Mouse (Mus musculus): ENCODE measurements at regions not wholly inside any gene's neighbourhood (a gene's known extent, or its start where the extent isn't known, plus 50 kb on each side); places are given as distances from the start of the nearest gene placed in this dataset.

- no peak for DNase-seq
Observed at GRCm38 (mm10) chr12:106128944-106129724, 119.1 kb downstream of the Vrk1 start.

DNA sequence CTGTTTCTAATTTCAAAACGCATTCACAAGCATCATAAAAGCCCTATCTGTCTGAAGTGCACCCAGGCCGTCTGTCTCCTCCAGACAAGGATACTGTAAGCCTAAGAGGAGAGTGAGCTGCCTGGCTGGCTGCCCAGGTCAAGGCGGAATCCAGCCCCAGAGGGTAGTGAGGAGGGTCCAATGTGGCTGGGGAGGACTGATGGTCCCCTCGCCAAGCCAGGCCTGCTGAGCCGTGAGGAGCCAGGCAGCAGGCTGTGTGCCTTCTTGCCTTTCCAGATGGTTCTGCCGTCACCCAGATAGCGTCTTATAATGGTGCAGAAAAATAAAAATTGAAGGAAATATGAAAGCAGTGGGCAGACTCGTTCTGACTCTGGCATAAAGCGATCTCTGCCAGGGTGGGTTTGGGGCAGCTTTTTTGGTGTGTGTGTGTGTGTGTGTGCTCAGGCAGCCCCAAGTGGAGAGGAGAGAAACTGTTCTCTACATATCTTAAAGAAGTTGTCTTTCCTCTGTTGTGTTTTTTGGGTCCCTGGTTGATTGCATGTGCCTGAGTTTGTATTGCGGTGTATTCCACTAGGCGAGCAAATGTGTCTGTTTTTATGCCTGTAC is 120.1 kb downstream of the Vrk1 start:
- DNase-seq, result no peak

GRCm38 (mm10) chr12:106132715-106133114 is 122.7 kb downstream of the Vrk1 start:
- DNase-seq, result no peak

- no peak for DNase-seq
Observed at GRCm38 (mm10) chr12:106138466-106138865, 128.4 kb downstream of the Vrk1 start.

GRCm38 (mm10) chr12:106139491-106139890 is 129.5 kb downstream of the Vrk1 start:
- DNase-seq, result no peak

DNA sequence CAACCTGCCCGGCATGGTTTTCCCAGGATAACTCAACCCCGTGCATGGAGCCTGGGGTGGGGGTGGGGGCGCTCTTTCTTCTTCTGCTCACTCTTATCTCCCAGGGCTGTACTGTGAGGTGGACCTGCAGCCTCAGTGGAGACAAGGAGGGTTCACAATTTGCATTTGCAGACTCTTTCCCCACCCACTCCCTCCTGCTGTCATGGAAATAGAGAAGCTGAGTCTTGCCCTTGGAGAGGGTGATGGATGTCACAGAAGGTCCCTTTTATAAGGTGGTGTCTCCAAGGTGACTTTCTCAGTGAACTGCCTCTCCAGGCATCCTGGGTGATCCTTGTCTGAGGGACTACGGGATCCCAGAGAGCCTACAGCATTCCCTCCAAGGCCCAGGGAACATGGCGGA is 129.9 kb downstream of the Vrk1 start:
- DNase-seq, result no peak

- no peak for DNase-seq
Observed at GRCm38 (mm10) chr12:106140671-106141070, 130.6 kb downstream of the Vrk1 start.

GRCm38 (mm10) chr12:106143548-106143947 is 133.5 kb downstream of the Vrk1 start:
- DNase-seq, result no peak

- DNase-seq, result no peak
Observed at GRCm38 (mm10) chr12:106156837-106157236, 146.8 kb downstream of the Vrk1 start.

- no peak for DNase-seq
Observed at GRCm38 (mm10) chr12:106157827-106158226, 147.8 kb downstream of the Vrk1 start.

GRCm38 (mm10) chr12:106158620-106159019 is 148.6 kb downstream of the Vrk1 start:
- no peak for DNase-seq

DNA sequence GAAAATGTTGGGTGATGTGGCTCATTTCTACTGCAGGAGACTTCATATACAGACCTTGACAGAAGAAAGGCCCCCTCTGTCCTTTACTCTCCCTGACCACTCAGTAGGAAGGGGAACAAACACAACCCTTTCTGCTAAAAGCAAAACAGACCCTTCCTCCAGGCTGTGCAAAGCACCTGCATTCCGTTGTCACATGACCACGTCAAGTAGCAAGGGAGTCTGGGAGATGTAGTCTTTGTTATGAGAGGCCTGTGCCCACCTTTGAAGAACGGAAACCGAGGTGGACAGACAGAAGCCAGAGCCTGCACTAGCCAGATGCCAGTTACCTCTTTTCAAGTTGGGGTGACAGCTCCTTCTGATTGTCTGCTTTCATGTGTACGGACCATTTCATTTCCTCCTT is 161.3 kb downstream of the Vrk1 start:
- DNase-seq, result no peak

DNA sequence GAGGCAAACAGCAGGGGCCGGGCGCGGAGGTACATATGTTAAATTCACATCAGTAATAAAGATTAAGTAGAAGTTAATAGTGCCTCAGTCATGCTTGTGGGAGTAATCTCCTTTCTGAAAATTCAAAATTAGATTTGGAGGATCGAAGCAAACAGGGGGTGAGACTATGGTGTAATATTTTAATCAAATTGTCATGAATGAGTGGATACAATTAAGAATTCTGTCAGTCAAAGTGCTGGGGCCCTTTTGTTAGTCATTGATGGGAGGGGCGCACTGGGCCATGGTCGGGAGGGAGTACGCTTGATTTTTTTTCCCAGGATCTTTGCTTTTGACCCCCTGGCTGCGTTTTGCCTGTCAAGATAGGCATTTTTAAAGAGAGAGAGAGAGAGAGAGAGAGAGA is 163.2 kb downstream of the Vrk1 start:
- no peak for DNase-seq

DNA sequence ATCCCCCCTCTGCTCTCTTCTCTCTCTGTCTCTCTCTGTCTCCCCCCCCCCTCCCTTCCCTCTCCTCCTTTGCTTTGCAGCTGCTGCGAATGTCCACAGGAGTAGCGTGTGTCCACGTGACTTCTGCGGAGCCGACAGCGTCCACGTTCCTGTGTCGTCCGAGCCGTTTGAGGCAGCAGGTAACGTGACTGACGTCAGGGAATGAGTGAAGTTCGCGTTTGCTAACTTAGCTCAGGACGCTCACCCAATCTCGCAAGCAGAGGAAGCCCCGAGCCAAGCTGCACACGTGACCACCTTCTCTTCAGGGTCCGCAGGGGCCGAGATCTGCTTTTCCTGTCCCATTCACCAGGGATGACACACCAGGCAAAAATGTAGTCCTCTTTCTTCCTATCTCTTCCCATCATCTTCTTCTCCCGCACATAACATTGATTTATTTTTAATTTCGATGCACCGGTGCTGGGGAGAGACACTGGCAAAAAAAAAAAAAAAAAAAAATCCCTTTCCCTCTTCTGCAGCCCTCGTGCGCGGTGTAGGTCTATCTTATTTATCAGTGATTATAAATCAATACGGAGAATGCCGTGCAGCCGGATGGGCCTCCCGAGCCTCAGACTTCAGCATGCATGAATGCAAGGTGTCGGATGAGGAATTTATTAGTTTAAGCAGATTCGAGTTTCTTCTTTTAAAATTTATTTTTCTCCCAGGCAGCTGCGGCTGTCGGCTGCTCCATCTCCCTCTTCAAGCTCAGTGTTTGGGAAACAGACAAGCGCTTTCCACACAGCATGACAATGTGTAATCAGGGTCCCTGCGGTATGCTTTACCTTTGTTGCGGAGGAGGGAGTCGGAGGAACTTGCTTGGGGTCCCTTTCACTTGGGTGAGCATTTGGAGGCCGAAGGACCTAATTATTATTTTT is 164.3 kb downstream of the Vrk1 start:
- peak in 1 of 2 experiments; percentile 14 for DNase-seq

DNA sequence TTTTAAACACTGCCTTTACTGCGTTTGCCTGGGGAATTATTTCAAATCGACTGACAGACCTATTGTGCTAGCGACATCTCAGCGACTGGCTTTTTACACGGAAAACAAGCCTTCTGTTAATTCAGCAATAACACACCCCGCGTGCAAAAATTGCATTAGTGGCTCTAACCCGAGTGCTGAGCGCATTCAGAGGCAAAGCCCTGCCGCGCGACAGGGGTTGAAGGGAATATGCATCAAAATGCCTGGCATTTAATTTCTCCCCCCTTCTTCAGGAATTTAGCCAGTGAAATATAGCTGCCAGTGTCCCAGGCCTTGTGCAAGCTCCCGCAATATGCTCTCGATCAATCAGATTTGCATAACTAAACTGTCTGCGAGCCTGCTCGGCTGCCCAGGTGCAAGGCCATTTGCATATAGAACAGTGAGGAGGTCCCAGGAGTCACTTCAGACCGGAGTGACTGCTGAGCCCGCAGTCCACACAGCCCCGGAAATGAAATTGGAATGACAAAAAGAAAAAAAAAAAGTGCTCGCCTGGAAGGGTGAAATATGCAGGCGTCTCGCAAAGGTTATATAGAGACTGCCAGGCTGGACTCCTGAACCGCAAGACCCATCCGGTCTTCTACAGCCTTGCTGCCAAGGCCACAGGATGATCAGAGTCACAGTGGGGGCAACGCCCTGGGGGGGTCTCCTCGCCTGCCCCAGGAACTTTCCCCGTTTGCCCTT is 165.1 kb downstream of the Vrk1 start:
- peak in 1 of 2 experiments; percentile 8 for DNase-seq

- no peak for DNase-seq
Observed at GRCm38 (mm10) chr12:106177302-106177701, 167.3 kb downstream of the Vrk1 start.

- no peak for DNase-seq
Observed at GRCm38 (mm10) chr12:106177861-106178260, 167.8 kb downstream of the Vrk1 start.

GRCm38 (mm10) chr12:106178688-106179205 is 168.7 kb downstream of the Vrk1 start:
- no peak for DNase-seq

DNA sequence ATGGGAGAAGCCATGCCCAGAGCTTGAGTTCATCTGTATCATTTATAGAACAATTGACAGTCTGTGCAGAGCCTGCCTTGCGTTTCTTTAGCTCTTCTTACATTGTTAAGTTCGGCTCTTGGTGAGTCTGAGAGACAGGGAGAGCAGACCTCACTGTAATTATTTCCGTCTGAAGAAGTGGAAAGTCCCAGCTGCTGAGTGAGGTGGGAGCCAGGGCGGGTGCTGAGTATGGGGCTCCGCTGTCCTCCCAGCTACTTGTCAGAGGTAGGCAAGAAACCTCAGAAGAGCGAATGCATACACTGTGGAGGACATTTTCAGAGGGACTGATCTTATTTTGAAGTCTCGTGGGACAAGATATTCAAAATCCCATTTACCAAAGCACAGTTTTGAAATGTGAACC is 172.9 kb downstream of the Vrk1 start:
- DNase-seq, result no peak

GRCm38 (mm10) chr12:106183973-106184372 is 173.9 kb downstream of the Vrk1 start:
- DNase-seq, result no peak

DNA sequence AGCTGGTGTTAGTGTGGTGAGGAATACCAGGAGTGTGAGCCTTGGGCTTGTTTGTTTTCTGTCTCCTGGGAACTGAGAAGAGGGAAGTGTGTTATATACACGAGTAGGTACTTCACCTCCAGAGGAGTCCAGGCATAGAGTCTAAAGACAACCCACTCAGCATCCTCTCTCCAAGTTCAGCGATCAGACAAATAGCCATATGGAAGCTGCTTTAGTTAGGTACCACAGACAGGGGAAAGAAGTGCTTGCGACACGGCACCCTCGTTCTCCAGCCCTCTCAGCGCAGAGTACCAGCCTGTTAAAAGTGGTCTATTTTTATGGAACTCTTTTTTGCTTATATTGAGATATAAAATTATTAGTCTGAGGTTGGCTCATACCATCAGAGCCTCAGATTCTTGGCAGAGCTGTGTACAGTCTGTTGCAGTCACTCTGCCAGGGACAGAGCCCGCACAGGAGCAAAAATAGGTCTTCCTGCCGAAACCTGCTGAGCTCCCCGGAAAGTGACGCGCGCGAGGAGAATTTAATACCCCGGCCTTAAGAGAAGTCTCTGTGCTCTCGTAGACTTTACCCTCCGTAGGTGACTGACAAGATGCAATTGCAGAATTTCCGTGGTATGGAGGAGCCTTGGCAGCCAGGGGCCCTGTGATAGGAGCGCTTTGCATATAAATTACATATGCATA is 175.5 kb downstream of the Vrk1 start:
- DNase-seq, result no peak

DNA sequence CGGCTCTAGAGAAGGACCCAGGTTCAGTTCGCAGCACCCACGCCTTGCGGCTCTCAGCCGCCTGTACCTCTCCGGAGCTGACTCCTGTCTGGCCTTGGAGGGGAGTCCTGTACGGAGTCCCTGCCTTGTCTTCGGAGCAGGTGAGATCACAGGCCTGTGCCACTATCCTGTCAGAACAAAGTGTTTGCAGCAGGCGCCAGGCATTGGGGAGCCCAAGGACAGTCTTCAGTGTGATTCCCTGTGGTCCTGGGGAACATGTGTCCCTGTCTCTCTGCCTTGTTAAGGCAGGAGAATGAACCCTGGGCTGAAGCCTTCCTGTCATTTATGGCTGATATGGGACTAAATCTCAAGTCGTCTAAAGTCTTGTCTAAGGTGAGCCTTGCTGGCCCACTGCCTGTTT is 176.5 kb downstream of the Vrk1 start:
- no peak for DNase-seq

Measured in kidney, postnatal 36 days (tissue).